Mouse (Mus musculus) c-Kit-positive CD71-positive TER-119-negative erythroid progenitor cells, embryonic 14.5 days (primary cell): ENCODE measurements around the gene Casp1.

Experiments
- DNase-seq: peaks from one replicate; pipeline ENCODE4 v3.0.0-alpha.2; 2013; ENCODE audit warnings: low read depth

Gene Casp1

DNA sequence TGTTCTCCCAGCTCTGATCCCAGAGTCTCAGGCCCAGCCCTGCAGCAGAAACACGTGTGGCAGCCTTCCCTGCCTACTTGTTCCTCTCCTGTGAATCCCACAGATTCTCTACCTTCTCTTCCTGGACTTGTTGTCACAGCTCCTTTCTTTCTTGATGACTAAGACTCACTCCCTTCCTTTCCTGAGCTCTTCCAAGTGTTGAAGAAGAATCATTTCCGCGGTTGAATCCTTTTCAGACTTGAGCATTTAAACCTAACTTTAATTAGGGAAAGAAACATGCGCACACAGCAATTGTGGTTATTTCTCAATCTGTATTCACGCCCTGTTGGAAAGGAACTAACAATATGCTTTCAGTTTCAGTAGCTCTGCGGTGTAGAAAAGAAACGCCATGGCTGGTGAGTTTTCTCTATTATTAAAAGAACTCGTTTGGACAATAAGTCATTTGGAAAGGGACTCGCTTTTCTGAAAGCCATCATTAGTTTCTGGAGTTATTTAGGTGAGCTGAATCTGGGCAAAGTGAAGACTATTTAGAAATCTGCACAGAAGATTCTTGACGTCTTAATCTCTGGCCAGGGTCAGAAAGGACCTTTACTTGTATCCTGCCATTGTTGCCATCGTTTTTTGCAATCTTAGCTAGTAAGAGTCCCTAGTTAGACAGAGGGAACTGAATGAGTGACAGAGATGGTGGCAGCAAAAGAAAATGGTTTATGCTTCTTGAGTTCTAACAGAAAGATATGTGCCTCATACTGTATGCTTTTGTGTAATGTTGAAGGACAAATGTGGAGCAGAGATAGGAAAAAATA, at the start of gene Casp1:
TSS of gene Casp1 (plus strand) at position 189 of the 803 bp plus-strand sequence.
- no peak for DNase-seq

DNA sequence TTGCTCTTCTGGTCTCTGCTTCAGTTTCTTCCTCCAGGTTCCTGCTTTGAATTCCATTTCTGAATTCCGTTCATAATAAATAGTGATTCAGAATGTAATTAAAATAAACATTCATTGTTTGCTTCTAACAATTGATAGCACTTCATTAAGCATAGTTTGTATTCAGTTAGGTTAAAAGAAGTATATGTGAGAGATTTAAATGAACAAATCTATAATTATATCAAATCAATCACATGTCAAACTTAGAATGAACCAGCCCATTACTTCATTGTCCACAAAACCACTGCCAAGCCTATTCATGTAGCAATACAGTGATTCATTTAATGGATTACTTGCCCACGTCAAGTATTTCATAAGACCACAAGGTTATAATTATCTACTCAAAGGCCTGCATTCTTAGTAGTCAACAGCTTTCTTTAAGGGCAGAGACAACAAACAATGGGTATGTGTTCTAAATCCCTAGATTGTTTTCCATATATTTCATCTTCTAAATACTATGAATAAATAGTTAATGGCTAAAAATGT, 34.3 kb upstream of the Casp1 start:
- no peak for DNase-seq

GRCm38 (mm10) chr9:5270274-5270673, 28.0 kb upstream of the Casp1 start:
- no peak for DNase-seq

DNA sequence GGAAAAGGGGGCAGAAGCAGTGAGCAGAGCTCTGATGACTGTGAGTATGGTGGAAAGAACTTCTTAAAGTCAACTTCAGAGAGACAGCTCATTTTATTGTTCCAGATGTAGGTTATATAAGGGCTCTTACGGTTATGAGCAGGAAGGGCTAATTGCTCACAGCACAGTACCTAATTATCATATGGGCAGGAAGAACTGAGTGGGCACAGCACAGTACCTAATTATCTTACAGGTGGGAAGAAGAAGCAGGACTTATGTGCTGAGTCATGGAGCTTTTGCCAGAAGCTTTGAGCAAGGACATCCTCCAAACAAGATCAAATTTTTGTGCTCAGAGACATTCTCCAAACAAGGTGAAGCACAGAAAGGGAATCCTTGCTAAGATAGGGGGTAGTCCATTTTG, 27.4 kb upstream of the Casp1 start:
- no peak for DNase-seq

- DNase-seq: no peak
Observed at GRCm38 (mm10) chr9:5271334-5271845, 26.9 kb upstream of the Casp1 start.

DNA sequence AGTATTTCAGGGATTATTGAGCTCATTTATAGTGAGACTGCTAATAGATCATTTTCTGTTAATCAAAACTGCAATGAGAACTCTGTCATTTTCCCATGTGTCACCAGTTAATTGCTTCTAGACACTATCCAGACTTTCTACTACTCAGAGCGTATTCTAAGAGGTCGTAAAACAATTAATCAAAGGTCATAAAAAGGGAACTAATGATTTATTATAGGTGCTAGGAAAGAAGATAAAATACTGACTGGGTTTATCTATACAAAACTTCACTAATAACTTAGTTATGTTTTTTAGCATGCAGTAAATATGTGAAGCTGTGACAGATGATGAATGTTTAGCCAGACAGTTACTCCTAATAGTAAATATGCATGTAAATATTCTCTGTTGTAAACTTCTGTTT, 12.2 kb upstream of the Casp1 start:
- no peak for DNase-seq

DNA sequence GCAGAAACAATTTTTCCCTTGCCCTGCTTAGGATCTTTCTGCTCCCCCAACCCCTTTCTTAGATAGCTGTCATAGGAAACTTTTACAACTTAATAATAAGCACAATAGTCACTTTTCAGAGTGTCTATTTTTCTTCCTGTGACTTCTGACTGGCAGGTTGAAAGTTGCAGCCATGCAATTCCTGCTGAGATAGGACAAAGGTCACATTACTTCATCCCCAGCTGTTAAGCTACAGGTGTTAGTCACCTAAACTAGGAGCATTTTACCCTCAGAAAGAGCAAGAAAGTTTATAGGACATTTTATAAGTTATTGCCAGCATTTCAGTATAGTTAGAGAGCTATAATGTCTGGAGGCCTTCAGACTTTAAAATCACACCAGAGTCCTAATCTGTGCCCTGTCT, 11.7 kb upstream of the Casp1 start:
- no peak for DNase-seq

- no peak for DNase-seq
Observed at GRCm38 (mm10) chr9:5296354-5297237, 1.7 kb upstream of the Casp1 start.

DNA sequence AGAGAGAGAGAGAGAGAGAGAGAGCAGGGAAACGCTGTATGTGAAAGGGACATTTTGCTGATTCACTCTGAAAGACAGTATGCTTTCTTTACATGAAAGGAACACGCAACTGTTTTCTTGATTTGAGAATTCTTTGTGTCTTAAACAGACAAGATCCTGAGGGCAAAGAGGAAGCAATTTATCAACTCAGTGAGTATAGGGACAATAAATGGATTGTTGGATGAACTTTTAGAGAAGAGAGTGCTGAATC, 740 bp downstream of the Casp1 start:
- no peak for DNase-seq

- DNase-seq: no peak
Observed at GRCm38 (mm10) chr9:5308561-5308960, 10.2 kb downstream of the Casp1 start, which contains the start of gene Casp4. TSS of gene Casp4 (plus strand) at chr9:5308828.

- no peak for DNase-seq
Observed at GRCm38 (mm10) chr9:5310112-5310511, 11.8 kb downstream of the Casp1 start.

DNA sequence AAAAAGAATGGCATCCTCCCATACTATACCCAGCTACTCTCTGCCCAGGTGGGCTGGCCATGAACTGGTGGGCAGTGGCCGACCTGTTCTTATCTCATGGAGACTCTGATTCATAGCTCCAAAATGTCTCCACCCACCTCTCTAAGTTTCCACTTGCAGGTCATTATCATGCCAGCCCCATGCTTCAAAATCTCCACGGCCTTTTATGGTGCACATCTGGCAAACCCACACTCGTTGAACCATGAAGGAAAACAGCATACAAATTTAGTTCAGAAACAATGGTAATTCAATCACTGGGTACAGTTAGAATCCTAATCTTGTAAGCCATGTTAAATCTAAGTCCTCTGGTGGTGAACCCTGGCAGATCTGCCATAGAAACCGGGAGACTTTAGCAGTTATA, 13.1 kb downstream of the Casp1 start:
- DNase-seq: no peak

DNA sequence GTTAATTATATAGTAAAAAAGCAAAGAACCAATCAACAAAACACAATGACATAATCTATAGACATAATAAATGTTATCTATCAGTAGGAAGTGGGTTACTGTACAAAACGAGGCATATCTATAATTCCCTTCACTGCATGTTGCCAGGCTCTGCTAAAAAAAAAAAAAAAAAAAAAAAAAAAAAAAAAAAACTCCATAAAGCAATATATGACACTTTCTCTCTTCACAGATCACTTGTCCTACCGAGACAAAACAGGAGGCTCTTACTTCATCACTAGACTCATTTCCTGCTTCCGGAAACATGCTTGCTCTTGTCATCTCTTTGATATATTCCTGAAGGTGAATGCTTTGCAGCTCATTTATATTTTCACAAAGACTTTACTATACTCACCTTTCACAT, 29.9 kb downstream of the Casp1 start:
- no peak for DNase-seq

DNA sequence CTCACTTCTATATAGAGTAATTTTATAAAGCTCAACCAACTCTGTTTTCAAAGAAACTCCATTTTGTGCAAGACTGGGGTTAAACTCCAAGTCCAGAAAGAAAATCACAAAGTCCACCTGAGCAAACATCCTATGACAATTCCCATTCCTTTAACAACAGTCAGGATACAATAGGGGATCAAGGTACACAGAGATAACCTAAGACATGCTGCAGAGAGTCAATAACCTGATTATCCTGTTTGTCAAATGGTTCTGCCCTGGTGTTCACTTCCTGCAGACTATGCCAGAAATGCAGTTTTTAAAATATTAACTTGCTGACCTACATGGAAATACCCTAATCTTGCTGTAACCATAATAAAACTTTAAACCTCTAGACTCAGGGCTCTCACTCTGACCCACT, 34.1 kb downstream of the Casp1 start:
- no peak for DNase-seq

DNA sequence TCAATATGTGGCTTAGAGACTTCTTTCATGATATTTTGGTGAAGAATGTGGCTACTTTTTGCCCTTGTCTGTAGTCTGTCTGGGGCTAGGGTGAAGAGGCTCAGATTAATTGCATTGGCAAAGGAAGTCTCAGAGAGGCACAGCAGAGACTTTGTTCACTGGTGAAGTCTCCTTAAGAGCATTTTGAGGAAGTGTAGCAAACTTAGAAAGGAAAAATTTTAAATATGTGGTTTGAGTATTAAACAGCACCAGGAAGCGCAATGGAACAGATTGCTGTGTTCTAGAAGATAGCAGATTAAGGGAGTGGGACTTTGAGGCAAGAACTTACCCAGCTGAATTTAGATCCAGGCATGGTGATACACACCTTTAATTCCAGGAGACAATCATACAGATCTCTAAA, 35.1 kb downstream of the Casp1 start:
- DNase-seq: no peak

DNA sequence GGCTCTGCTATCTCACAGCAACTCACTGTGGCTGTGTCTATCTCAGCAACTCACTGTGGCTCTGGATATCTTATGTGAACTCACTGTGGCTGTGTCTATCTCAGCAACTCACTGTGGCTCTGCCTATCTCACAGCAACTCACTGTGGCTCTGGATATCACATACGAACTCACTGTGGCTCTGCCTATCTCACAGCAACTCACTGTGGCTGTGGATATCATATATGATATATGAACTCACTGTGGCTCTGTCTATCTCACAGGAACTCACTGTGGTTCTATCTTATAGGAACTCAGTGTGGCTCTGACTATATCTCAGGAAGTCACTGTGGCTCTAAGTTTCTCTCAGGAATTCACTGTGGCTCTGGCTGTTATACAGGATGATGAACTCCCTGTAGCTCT, 44.8 kb downstream of the Casp1 start:
- no peak for DNase-seq

- DNase-seq: no peak
Observed at GRCm38 (mm10) chr9:5344090-5344489, 45.8 kb downstream of the Casp1 start.

GRCm38 (mm10) chr9:5345291-5345898, 47.1 kb downstream of the Casp1 start, which contains the start of gene Casp12:
TSS of gene Casp12 (plus strand) at chr9:5345430.
- DNase-seq: no peak

GRCm38 (mm10) chr9:5347381-5347780, 49.1 kb downstream of the Casp1 start:
- no peak for DNase-seq

DNA sequence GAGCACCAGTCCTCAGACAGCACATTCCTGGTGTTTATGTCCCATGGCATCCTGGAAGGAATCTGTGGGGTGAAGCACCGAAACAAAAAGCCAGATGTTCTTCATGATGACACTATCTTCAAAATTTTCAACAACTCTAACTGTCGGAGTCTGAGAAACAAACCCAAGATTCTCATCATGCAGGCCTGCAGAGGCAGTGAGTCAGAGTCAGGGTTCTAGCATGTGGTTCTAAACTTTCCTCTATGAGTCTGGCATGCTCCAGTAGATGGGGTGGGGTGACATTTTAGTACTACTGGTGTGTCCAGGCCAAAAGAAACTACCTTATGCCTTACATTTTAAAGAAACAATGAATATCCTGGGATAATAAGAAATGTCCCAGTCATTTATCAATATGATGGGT, 55.4 kb downstream of the Casp1 start:
- no peak for DNase-seq

DNA sequence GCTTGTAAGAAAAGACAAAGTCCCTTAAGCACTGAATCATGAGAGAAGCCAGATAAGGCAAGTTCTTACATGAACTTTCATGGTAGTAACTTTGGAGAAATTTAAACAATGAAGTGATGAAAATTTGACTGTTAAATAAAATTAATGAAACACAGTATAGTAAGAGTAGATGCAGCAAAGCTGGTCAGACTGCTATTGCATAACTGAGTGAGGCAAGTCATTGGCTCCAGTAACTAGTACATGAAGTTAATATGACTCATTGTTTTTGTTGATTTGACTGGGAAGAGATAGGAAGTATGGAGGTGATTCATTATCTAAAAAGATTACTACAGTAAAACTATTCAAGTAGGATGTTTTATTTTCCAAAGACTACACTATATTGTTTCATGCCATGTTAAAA, 58.5 kb downstream of the Casp1 start:
- no peak for DNase-seq
